ENCODE assay signal across 9 mouse cellular contexts in genomic region chr7:18746189-18746860, GRCm38 (mm10). TPM values are rescaled to one million over a fixed set of nuclear protein-coding genes. Genes with fewer than 3 reads are reported as not detected.
A peak's percentile ranks its signal among the peaks of the same experiment; 100 is the strongest.
DNase-seq lines count a peak whose midpoint lies in the region; ATAC-seq lines count a peak whose summit lies in the region.
"Had no signal": no experiment of that assay in that cellular context is flagged by ENCODE, and none has a peak within 500 bp of the region (broad histone marks: within the 10 kb centered on the region; RNA-seq: fewer than 3 reads in every experiment).

No protein-coding gene starts in this region.

- ATAC-seq in forebrain, embryonic 14.5 days = 0 out of 2 replicates have a peak, but pooled peaks have one; percentile 34
- ATAC-seq in kidney, embryonic 16.5 days (ENCODE audit: low FRiP score, low TSS enrichment) = no peak

- H3K27ac ChIP-seq in forebrain, embryonic 14.5 days (ENCODE audit: low read depth, low read length) = no peak overlapping the region
- H3K27ac ChIP-seq in kidney, embryonic 16.5 days (ENCODE audit: low read length) = no peak overlapping the region
- peak overlapping the region; percentile 85 for H3K27ac ChIP-seq in midbrain, embryonic 10.5 days (replicated peaks)
- H3K27ac ChIP-seq: macrophage had no signal

- peak overlapping the region; percentile 21 for H3K4me3 ChIP-seq in forebrain, embryonic 14.5 days (ENCODE audit: low read depth, low read length)
- peak overlapping the region; percentile 9 for H3K4me3 ChIP-seq in kidney, embryonic 16.5 days (ENCODE audit: low read length)
- peak overlapping the region; percentile 49 for H3K4me3 ChIP-seq in midbrain, embryonic 10.5 days

- peaks cover 10% of the 10 kb centered on the region for H3K27me3 ChIP-seq in forebrain, embryonic 14.5 days (replicated peaks; ENCODE audit: control insufficient read depth, insufficient read depth, low read length)
- peaks cover 23% of the 10 kb centered on the region for H3K27me3 ChIP-seq in kidney, embryonic 16.5 days (ENCODE audit: insufficient read depth, low read length)
- H3K27me3 ChIP-seq in midbrain, embryonic 10.5 days (ENCODE audit: low read depth, poor library complexity, severe bottlenecking) = peaks cover 17% of the 10 kb centered on the region

- DNase-seq in right cerebral cortex, postnatal 14 days = peak; percentile 4
- DNase-seq in right cerebral cortex, adult 2 months (ENCODE audit: low spot score in 2 of 2) = no peak
- peak; percentile 13 for DNase-seq in forebrain, embryonic 14.5 days (ENCODE audit: low spot score)
- peak; percentile 72 for DNase-seq in midbrain, embryonic 10.5 days (ENCODE audit: low spot score)
- no peak for DNase-seq in T-cell, adult 2 months (ENCODE audit: low spot score)
- DNase-seq in layer of hippocampus, adult 11-12 months (ENCODE audit: low spot score) = no peak
- no peak for DNase-seq in urinary bladder, postnatal 25 days (ENCODE audit: low spot score)

- H3K9me3 ChIP-seq in forebrain, embryonic 14.5 days (replicated peaks; ENCODE audit: control insufficient read depth, low read length) = no peaks in the 10 kb centered on the region
- H3K9me3 ChIP-seq in kidney, embryonic 16.5 days (ENCODE audit: low read length) = no peaks in the 10 kb centered on the region; the same call in 1 of the 2 replicates
- no peaks in the 10 kb centered on the region; the same call in 1 of the 2 replicates for H3K9me3 ChIP-seq in midbrain, embryonic 10.5 days (replicated peaks)

- peak overlapping the region; percentile 49 for H3K9ac ChIP-seq in forebrain, embryonic 14.5 days (ENCODE audit: low read length)
- no peak overlapping the region for H3K9ac ChIP-seq in kidney, embryonic 16.5 days (replicated peaks; ENCODE audit: low read length)

- WGBS in forebrain, embryonic 14.5 days = 8% methylated on average over 20 of the region's 20 CpGs
- WGBS in kidney, embryonic 16.5 days = 15% methylated on average over 20 of the region's 20 CpGs
- WGBS in midbrain, embryonic 10.5 days = 9% methylated on average over 20 of the region's 20 CpGs

- H3K4me2 ChIP-seq in forebrain, embryonic 14.5 days (ENCODE audit: low read length) = peak overlapping the region; percentile 42
- H3K4me2 ChIP-seq in kidney, embryonic 16.5 days (replicated peaks; ENCODE audit: low read depth, low read length) = peak overlapping the region; percentile 19; the same call in 1 of the 2 replicates

- H3K4me1 ChIP-seq in forebrain, embryonic 14.5 days (ENCODE audit: control insufficient read depth, insufficient read depth, low read length) = no peaks in the 10 kb centered on the region
- H3K4me1 ChIP-seq in kidney, embryonic 16.5 days (ENCODE audit: insufficient read depth, low read length) = no peaks in the 10 kb centered on the region
- H3K4me1 ChIP-seq in midbrain, embryonic 10.5 days = peaks cover 33% of the 10 kb centered on the region

- H3K36me3 ChIP-seq in forebrain, embryonic 14.5 days (ENCODE audit: control insufficient read depth, insufficient read depth, low read length) = no peaks in the 10 kb centered on the region
- H3K36me3 ChIP-seq in kidney, embryonic 16.5 days (ENCODE audit: insufficient read depth, low read length) = no peaks in the 10 kb centered on the region
- H3K36me3 ChIP-seq in midbrain, embryonic 10.5 days = no peaks in the 10 kb centered on the region

RNA-seq across cellular contexts. Expression of gene Psg22, which starts 28.4 kb away (rescaled TPM):
- not detected in 2 replicates for polyA plus RNA-seq in forebrain, embryonic 14.5 days (2014; fragmentation: Nextera tagmentation; extraction: Ambion mirVana)
- polyA plus RNA-seq in kidney, embryonic 16.5 days (2015; fragmentation: Nextera tagmentation; extraction: Ambion mirVana) = not detected in 2 replicates
- polyA plus RNA-seq in midbrain, embryonic 10.5 days (2016; fragmentation: Nextera tagmentation; extraction: Ambion mirVana) = not detected in 2 replicates
- polyA plus RNA-seq: macrophage had no signal

RNA-seq across cellular contexts. Expression of gene Psg19, which starts 52.0 kb away (rescaled TPM):
- not detected in 2 replicates for polyA plus RNA-seq in forebrain, embryonic 14.5 days (2014; fragmentation: Nextera tagmentation; extraction: Ambion mirVana)
- not detected in 2 replicates for polyA plus RNA-seq in kidney, embryonic 16.5 days (2015; fragmentation: Nextera tagmentation; extraction: Ambion mirVana)
- not detected in 2 replicates for polyA plus RNA-seq in midbrain, embryonic 10.5 days (2016; fragmentation: Nextera tagmentation; extraction: Ambion mirVana)
- polyA plus RNA-seq: macrophage had no signal

Comparison
In these comparisons a context has a peak if more than half of its experiments do, and no peak if none do; other contexts are left out.
1. DNase-seq: peak in right cerebral cortex, postnatal 14 days (single experiment), forebrain, embryonic 14.5 days (single experiment) and midbrain, embryonic 10.5 days (single experiment); none in right cerebral cortex, adult 2 months (0 of 2), T-cell, adult 2 months (single experiment), layer of hippocampus, adult 11-12 months (single experiment) and urinary bladder, postnatal 25 days (single experiment).
2. Peak in every context shown above with its lines, with median percentiles within 50 percentile points of each other: H3K4me3 ChIP-seq.